Mouse (Mus musculus) testis, adult 10 weeks (tissue): ENCODE measurements around the gene Kcnk5. TPM values are rescaled to one million over a fixed set of nuclear protein-coding genes. Genes with fewer than 3 reads are reported as not detected.

Source experiments
- polyA plus RNA-seq: library from polyadenylated mRNA; stranded (reverse); fragments of 350-450 nt; fragmentation: Illumina TruSeq; extraction: RNeasy Lipid Tissue Mini Kit (QIAGEN cat#74804); gene quantifications from one replicate; pipeline ENCODE4 v1.2.3, GENCODE M21; 2014; ENCODE audit warnings: low read depth, low replicate concordance

Kcnk5 gene
- polyA plus RNA-seq, result 1.9 TPM

GRCm38 (mm10) chr14:20181466-20181921, at the start of gene Kcnk5:
Kcnk5 (minus strand) TSS chr14:20181809.

GRCm38 (mm10) chr14:20138484-20139355, 42.9 kb downstream of the Kcnk5 start, which contains the start of gene Saysd1:
Saysd1 (minus strand) TSS chr14:20138534.

Other genes starting within 250 kb of the Kcnk5 start
- gene Gng2, start 204.2 kb downstream of the Kcnk5 start, polyA plus RNA-seq, result 1.6 TPM
- gene Saysd1, start 43.3 kb downstream of the Kcnk5 start, polyA plus RNA-seq, result 28.8 TPM
- not detected for gene Kcnk16, start 87.4 kb upstream of the Kcnk5 start, polyA plus RNA-seq
- gene Nudt13, start 112.9 kb upstream of the Kcnk5 start, polyA plus RNA-seq, result 2.2 TPM
- 33.9 TPM for gene Ecd, start 166.3 kb upstream of the Kcnk5 start, polyA plus RNA-seq
- 44.6 TPM for gene Fam149b, start 166.4 kb upstream of the Kcnk5 start, polyA plus RNA-seq
- gene Dnajc9, start 207.1 kb upstream of the Kcnk5 start, polyA plus RNA-seq, result 236 TPM
- 4.3 TPM for gene Mrps16, start 211.8 kb upstream of the Kcnk5 start, polyA plus RNA-seq